Mouse (Mus musculus) cerebellum, adult 8-10 months (tissue): ENCODE results near the gene Cyp4f17.
"Not testable (repeated sequence)": the region's sequence is repeated elsewhere in the genome, so short reads cannot be mapped to it uniquely, and the experiment has no call there.

Source experiments
- DNase-seq: peaks from one replicate; pipeline ENCODE4 v3.0.0; 2022

The Cyp4f17 gene

DNA sequence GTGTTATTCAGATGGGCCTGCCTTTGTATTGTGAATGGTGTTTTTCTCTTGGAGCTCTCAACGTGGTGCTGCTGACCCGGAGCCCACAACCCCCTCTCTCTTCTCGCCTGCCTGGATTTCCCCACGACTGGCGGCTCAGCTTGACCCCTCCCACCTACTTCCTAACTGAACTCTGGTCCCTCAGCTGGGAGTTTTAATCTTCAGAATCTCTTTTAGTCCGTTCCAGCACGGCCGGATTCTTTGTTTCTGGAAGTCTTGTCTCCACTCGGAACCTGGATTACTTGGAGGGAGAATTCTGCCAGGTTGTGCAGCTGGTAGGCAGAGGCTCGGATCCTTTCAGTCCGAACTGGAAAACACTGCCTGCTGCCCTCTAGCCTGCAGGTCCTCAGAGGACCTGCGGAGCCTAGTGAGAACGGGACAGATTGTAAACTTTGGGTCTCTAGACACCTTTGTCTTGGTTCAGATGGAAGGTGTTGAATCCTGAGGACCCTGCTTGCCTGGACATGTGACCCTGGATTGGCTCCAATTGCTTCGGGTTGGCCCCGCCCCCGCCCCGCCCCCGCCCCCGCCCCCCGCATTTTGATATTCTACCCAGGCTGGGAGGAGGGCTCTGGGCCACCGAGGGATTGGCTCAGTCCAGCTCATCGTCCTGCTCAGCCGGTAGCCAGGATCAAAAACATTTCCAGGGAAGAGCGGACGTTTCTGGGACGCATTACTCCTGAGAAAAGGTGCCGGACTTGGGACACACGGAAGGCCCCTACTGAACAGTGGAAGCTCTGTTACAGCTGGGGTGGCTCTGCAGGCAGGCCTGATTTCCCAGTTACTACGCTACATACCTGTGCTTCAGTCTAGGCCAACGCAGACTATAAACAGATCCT lies at the start of gene Cyp4f17:
TSS of gene Cyp4f17 (plus strand) at position 200 of the 878 bp plus-strand sequence.
- DNase-seq, result no peak

DNA sequence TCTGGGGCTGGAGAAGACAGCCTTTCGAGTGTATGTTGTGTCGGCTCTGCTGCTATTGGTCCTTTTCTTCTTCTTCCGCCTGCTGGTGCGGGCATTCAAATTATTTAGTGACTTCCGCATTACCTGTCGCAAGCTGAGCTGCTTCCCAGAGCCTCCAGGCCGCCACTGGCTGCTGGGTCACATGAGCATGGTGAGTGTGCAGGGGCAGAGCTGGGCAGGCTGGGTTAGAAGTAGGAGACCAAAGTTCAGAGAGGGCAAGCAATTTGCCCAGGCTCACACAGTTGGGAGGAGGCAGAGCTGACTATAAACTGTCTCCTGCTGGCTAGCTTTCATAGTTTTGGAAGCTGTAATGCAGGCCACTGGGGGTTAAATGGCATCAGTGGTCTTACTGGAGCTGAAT lies 37.4 kb upstream of the Cyp4f17 start:
- DNase-seq, result no peak

DNA sequence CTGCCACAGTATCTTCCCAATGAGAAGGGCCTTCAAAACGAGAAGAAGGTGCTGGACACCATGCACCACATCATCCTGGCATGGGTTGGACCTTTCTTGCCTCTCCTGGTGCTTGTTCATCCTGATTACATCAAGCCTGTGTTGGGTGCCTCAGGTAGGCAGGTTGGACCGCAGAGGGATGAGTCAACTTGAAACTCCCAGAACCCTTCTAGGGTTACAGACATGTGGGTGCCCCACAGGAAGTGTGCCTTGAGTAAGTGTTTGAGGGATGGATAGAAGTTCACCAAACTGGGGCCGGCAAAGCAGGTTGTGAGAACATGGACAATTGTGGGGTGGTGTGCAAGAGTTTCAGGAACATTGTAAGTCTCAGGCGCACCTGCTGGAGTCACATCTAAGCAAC lies 35.1 kb upstream of the Cyp4f17 start:
- no peak for DNase-seq

DNA sequence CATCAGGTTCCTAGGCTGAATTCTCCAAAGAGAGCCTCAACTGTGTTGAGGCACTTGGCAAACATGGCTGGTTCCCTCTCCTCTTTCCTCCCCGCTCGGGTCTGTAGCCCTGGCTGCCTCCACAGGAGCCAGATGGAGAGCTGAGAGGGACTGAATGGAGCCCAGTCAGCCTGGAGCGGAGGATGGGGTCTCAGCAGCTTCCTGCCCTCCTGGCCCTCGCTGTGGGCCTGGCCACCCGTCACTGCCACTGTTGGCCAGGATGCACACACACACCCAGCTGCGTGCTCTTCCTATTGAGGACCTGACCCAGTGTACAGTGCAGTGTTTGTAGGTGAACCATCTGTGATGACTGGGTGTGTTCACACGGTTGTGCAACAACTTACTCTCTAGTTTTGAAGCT lies 33.7 kb upstream of the Cyp4f17 start:
- no peak for DNase-seq

DNA sequence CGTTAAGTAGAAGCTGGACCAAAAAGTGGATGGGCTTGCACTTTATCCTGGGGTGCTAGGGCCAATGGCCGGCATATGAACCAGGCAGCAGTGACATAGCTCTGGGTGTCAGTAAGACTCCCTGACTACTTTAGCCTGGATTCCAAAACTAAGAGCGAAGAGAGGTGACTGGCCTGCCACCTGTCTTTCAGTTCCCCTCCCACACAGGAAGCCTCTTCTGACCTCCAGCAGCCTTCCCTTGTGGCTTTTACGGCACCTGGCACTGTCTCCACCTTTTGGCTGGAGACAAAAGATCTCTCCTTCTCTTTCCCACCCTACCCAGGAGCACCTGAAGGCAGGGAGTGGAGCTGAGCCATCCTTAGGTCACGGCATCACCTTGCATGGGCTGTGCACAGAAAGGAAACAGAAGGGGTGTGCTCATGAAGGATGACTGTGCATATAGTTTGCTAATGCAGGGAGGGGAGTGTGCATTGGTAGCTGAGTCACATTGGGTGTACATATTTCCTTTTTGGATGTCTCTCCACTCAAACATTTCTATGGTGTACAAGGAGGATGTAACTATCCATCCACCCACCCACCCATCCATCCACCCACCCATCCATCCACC lies 30.8 kb upstream of the Cyp4f17 start:
- no peak for DNase-seq

DNA sequence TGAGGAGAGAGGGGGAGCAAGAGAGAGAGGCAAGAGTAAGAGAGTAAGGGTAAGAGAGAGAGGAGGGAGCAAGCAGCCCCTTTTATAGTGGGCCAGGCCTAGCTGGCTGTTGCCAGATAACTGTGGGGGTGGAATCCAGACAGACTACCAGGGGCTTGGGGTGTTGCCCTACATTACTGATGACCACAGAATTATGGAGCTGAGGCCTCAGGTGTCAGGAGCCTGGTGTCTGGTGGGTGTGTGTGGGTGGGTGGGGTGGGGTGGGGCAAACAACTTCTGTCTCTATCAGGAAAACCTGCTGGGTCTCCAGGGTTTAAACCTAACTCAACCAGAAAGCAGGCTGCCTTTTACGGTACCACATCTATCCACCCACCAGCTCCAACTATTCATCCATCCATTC lies 28.6 kb upstream of the Cyp4f17 start:
- DNase-seq, result no peak

DNA sequence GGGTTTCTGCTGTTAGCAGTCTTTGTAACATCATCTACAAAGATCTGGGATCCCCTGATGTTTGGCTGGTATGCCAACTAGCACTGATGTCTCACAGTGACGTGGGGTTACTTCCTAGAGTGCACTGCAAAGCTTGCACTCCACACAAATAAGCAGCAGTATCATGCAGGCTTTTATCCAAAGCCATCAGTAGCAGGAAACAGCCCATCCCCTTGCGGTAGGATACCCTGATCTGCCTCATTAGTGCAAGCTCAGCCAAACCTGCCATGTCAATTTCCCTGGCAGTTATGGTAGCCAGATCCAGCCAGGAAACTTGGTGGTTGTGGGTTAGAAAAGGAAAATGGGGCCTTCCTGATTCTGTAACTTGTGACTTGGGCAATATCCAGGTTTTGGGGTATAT lies 27.1 kb upstream of the Cyp4f17 start:
- no peak for DNase-seq

DNA sequence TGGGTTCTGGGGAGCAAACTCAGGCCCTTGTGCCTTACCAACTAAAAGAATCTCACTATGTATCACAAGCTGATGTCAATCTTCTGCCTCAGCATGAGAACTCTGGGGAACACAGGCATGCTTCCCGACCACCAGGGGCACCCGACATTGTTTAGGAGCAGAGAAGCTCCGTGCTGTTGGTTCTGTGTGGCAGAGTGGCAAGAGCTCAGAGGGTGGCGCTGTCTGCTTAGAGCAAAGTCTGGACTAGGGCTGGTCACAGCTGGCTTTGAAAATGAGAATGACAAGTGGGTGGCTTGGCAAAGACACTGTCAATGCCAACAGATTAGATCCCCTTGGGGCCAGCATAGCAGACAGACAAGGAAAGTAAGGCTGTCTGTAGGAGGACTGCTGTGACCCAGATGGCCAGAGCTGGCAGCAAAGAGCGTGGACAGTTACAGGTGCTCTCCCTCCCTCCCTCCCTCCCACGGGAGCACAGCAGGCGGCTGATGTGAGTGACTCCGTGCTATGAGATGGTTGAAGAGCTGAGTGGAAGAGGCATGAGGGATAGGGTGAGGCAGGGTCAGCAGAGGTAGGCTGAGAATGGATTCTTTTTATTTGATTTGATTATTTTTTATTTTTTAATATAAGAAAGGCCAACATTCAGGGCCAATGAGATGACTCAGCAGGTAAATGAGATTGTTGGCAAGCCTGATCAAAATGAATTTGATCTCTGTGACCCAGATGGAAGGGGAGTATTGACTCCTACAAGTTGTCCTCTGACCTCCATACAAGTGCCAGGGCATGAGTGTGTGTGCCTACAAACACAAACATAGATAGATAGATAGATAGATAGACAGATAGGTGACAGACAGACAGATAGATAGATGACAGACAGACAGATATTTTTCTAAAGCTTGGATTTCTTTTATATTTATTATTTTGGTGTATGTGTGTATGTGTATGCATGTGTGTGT lies 26.0 kb upstream of the Cyp4f17 start:
- no peak for DNase-seq

DNA sequence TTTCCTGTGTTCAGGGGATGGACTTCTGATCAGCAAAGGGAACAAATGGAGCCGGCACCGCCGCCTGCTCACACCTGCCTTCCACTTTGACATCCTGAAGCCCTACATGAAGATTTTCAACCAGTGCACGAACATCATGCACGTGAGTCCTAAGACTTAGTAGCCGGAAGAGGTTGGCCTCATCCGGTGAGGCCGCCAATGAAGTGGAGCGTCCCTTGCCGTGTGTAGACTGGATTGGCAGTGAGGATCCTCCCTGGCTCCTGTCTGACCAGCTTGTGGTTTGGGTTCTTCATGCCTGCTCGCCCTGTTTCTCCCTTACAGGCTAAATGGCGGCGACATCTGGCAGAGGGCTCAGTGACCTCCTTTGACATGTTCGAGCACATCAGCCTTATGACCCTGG lies 24.1 kb upstream of the Cyp4f17 start:
- no peak for DNase-seq

DNA sequence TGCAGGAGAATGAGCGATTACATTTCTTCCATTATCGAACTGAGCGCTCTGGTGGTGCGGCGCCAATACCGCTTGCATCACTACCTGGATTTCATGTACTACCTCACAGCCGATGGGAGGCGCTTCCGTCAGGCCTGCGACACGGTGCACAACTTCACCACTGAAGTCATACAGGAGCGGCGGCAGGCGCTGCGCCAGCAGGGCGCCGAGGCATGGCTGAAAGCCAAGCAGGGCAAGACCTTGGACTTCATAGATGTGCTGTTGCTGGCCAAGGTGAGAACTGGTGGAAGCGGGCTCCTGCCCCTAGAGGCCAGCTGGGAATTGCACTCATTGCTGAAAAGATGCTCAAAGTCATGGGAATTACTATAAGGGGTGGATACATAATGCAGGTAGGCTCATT lies 22.6 kb upstream of the Cyp4f17 start:
- DNase-seq, result peak; percentile 89

- DNase-seq, result no peak
Observed at GRCm38 (mm10) chr17:32492349-32492980, 13.4 kb upstream of the Cyp4f17 start.

DNA sequence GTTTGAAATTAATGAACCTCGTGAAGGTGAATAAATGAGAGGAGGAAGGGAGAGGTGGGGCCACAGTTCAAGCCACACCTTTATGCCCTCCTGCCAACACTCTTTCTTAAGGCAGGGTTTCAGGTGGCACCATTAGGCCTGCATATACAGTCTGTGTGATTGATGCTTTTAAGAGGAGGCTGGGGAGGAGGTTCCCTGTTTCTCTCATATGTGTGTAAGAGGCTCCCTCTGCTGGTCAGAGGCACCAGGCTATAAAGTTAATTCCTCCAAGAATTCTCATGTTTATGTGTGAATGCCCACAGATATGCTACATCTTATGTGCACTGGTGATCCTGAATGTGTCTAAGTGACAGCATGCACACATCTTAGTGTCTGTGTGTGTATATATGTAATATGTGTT lies 11.2 kb upstream of the Cyp4f17 start:
- peak; percentile 59 for DNase-seq

DNA sequence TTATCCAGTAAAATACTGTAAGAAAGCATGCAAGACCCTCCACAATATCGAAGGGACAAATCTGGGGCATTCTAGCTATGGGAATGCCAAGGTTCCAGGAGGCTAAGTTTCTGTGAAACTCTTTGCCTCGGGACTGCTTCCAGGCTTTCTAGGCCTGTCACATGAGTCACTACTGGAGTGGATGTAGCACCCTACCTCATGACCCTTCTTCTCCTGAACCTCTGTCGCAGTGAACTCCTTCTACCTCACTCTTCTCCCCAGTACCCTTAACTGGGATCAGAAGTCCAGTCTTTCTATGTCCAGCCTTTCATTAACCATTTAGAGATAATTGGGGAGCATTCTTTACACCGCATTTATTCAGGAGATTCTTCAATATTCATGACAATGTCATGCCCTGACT lies 5.3 kb upstream of the Cyp4f17 start:
- not testable (repeated sequence) for DNase-seq

GRCm38 (mm10) chr17:32501051-32501450 lies 4.8 kb upstream of the Cyp4f17 start:
- no peak for DNase-seq

- DNase-seq, result no peak
Observed at GRCm38 (mm10) chr17:32503111-32503510, 2.7 kb upstream of the Cyp4f17 start.

- DNase-seq, result no peak
Observed at GRCm38 (mm10) chr17:32506729-32507245, 937 bp downstream of the Cyp4f17 start.

- DNase-seq, result no peak
Observed at GRCm38 (mm10) chr17:32516126-32516525, 10.3 kb downstream of the Cyp4f17 start.

- no peak for DNase-seq
Observed at GRCm38 (mm10) chr17:32521981-32522380, 16.1 kb downstream of the Cyp4f17 start.

- no peak for DNase-seq
Observed at GRCm38 (mm10) chr17:32522386-32522785, 16.5 kb downstream of the Cyp4f17 start.

GRCm38 (mm10) chr17:32522816-32523215 lies 17.0 kb downstream of the Cyp4f17 start:
- no peak for DNase-seq

DNA sequence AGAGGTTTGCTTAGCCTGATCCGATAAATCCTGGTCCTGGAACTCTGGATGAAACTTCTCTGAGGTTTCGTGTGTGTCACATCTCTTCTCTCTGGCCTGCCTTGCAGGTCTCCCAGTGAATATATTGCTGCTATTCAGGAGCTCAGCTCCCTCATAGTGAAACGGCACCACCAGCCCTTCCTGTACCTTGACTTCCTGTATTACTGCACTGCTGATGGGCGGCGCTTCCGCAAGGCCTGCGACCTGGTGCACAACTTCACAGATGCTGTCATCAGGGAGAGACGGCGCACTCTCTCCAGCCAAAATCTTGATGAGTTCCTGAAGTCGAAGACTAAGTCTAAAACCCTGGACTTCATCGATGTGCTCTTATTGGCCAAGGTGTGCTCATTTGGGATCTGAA lies 18.0 kb downstream of the Cyp4f17 start:
- DNase-seq, result no peak

GRCm38 (mm10) chr17:32526341-32526740 lies 20.5 kb downstream of the Cyp4f17 start:
- DNase-seq, result not testable (repeated sequence)

- DNase-seq, result no peak
Observed at GRCm38 (mm10) chr17:32527748-32528147, 21.9 kb downstream of the Cyp4f17 start.
